Mouse (Mus musculus): ENCODE results near the gene Clcnkb. TPM values are rescaled to one million over a fixed set of nuclear protein-coding genes. Genes with fewer than 3 reads are reported as not detected.
A peak's percentile ranks its signal among the peaks of the same experiment; 100 is the strongest.

Gene Clcnkb
- polyA plus RNA-seq, 1 experiment from 2014 or later, result not detected

GRCm38 (mm10) chr4:141382406-141382805 is 33.4 kb downstream of the Clcnkb start:
- no peaks in the 10 kb centered on the region for H3K36me3 ChIP-seq (ENCODE audit: control insufficient read depth, insufficient read depth, low read length)
- no peak overlapping the region for H3K27ac ChIP-seq (ENCODE audit: low read depth, low read length)
- H3K27me3 ChIP-seq (ENCODE audit: control insufficient read depth, insufficient read depth, low read length), result peaks cover 15% of the 10 kb centered on the region; the same call in 1 of the 2 replicates
- ATAC-seq (ENCODE audit: low read depth), result no peak
- no peaks in the 10 kb centered on the region; the same call in 1 of the 2 replicates for H3K4me1 ChIP-seq (ENCODE audit: control insufficient read depth, insufficient read depth, low read length)
- peak overlapping the region; percentile 42 for H3K4me2 ChIP-seq (ENCODE audit: low read depth, low read length)
- 0 out of 2 replicates have a peak overlapping the region, but pooled peaks have one; percentile 32 for H3K9ac ChIP-seq (replicated peaks; ENCODE audit: low read depth, low read length)
- 3% methylated on average over 23 of the region's 25 CpGs for WGBS
- H3K4me3 ChIP-seq (ENCODE audit: low read depth, low read length), result 0 out of 2 replicates have a peak overlapping the region, but pooled peaks have one; percentile 16
- no peaks in the 10 kb centered on the region for H3K9me3 ChIP-seq (ENCODE audit: control insufficient read depth, low read length)

DNA sequence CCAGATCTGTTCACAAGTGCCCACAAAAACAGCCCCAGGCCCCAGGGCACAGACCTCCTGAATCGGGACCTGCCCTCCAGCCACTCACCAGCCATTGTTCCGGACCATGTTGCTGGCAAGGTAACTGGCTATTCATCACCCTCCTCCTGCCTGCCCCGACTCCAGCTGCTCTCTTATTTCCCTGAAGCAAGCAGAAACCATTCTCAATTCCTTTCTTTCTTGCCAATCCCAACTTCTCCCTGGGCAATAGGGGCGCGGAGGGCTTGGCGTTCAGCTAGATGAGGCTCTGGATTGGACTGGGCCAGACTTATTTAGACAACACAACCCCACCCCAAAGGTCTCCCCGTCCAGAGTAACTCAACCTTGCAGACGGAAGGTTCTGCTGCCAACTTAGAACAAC is 36.1 kb downstream of the Clcnkb start:
- no peaks in the 10 kb centered on the region for H3K9me3 ChIP-seq (ENCODE audit: control insufficient read depth, low read length)
- ATAC-seq (ENCODE audit: low read depth), result no peak
- no peaks in the 10 kb centered on the region for H3K36me3 ChIP-seq (ENCODE audit: control insufficient read depth, insufficient read depth, low read length)
- no peak overlapping the region for H3K4me2 ChIP-seq (ENCODE audit: low read depth, low read length)
- peaks cover 15% of the 10 kb centered on the region; the same call in 1 of the 2 replicates for H3K27me3 ChIP-seq (ENCODE audit: control insufficient read depth, insufficient read depth, low read length)
- H3K4me3 ChIP-seq (ENCODE audit: low read depth, low read length), result no peak overlapping the region
- 32% methylated on average over 8 of the region's 8 CpGs for WGBS
- H3K27ac ChIP-seq (ENCODE audit: low read depth, low read length), result no peak overlapping the region
- no peaks in the 10 kb centered on the region; the same call in 1 of the 2 replicates for H3K4me1 ChIP-seq (ENCODE audit: control insufficient read depth, insufficient read depth, low read length)
- no peak overlapping the region for H3K9ac ChIP-seq (replicated peaks; ENCODE audit: low read depth, low read length)

DNA sequence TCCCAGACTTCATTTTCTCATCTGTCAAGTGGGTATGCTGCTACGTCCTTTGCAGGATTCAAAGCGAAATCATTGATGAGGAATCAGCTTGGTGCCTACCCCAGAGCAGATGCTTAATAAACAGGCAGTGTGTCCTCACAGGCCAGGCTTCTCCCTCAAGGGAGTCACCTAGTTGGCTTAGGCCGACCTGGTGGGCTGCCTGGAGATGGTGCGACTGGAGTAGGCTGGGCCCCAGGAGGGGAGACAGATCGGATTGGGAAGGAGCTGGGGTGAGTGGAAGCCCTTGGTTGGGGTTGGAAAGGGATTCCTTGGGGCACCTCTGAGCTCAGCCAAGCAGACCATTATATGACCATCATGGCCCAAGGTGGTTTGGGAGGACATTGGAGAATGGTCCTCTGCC is 43.4 kb downstream of the Clcnkb start:
- Histone ChIP-seq H3K4me3 (ENCODE audit: low read depth, low read length) (no peak overlapping the region), H3K9me3 (ENCODE audit: control insufficient read depth, low read length) (no peaks in the 10 kb centered on the region), H3K4me1 (ENCODE audit: control insufficient read depth, insufficient read depth, low read length) (no peaks in the 10 kb centered on the region), H3K27ac (ENCODE audit: low read depth, low read length) (no peak overlapping the region), H3K27me3 (ENCODE audit: control insufficient read depth, insufficient read depth, low read length) (peaks cover 2% of the 10 kb centered on the region; the same call in 1 of the 2 replicates), H3K9ac (replicated peaks; ENCODE audit: low read depth, low read length) (no peak overlapping the region), H3K4me2 (ENCODE audit: low read depth, low read length) (no peak overlapping the region), H3K36me3 (ENCODE audit: control insufficient read depth, insufficient read depth, low read length) (no peaks in the 10 kb centered on the region)
- no peak for ATAC-seq (ENCODE audit: low read depth)
- WGBS, result 97% methylated on average over 5 of the region's 5 CpGs

GRCm38 (mm10) chr4:141367997-141368791 is 47.6 kb downstream of the Clcnkb start, which contains the start of gene Fam131c:
TSS of gene Fam131c (plus strand) at chr4:141368220.
- WGBS, result under 1% methylated on average over 59 of the region's 71 CpGs
- Histone ChIP-seq H3K4me2 (ENCODE audit: low read depth, low read length) (peak within 1 kb of the TSS; percentile 91), H3K9me3 (ENCODE audit: control insufficient read depth, low read length) (no peaks in the 10 kb centered on the region), H3K27me3 (ENCODE audit: control insufficient read depth, insufficient read depth, low read length) (peaks cover 2% of the 10 kb centered on the region; the same call in 1 of the 2 replicates), H3K36me3 (ENCODE audit: control insufficient read depth, insufficient read depth, low read length) (no peaks in the 10 kb centered on the region), H3K9ac (replicated peaks; ENCODE audit: low read depth, low read length) (peak within 1 kb of the TSS; percentile 73), H3K4me3 (ENCODE audit: low read depth, low read length) (peak within 1 kb of the TSS; percentile 56), H3K27ac (ENCODE audit: low read depth, low read length) (no peak within 1 kb of the TSS), H3K4me1 (ENCODE audit: control insufficient read depth, insufficient read depth, low read length) (no peaks in the 10 kb centered on the region)
- peak; percentile 50 for ATAC-seq (ENCODE audit: low read depth)

DNA sequence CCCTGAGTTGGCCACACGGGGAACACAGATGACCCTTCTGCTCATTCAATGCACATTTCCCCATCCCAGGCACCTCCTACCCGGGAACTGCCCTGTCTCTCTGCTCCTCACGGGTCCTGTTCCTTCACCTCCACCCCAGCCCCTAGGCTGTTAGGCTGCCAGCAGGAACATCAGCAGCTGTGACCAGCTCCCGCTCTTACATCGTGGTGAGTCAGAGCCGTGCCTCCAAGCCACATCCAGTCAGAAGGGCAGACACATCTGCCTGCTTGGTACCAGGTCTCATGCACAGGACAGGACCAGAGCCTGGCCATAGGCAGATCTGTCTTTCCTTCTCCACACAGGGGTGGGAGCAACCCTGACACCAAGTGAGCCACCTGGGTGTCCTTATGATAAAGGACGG is 49.9 kb downstream of the Clcnkb start:
- H3K27me3 ChIP-seq (ENCODE audit: control insufficient read depth, insufficient read depth, low read length), result peaks cover 2% of the 10 kb centered on the region; the same call in 1 of the 2 replicates
- H3K4me2 ChIP-seq (ENCODE audit: low read depth, low read length), result no peak overlapping the region
- no peak overlapping the region for H3K9ac ChIP-seq (replicated peaks; ENCODE audit: low read depth, low read length)
- H3K27ac ChIP-seq (ENCODE audit: low read depth, low read length), result no peak overlapping the region
- H3K9me3 ChIP-seq (ENCODE audit: control insufficient read depth, low read length), result no peaks in the 10 kb centered on the region
- H3K4me3 ChIP-seq (ENCODE audit: low read depth, low read length), result no peak overlapping the region
- no peak for ATAC-seq (ENCODE audit: low read depth)
- no peaks in the 10 kb centered on the region for H3K36me3 ChIP-seq (ENCODE audit: control insufficient read depth, insufficient read depth, low read length)
- 53% methylated on average over 7 of the region's 7 CpGs for WGBS
- no peaks in the 10 kb centered on the region for H3K4me1 ChIP-seq (ENCODE audit: control insufficient read depth, insufficient read depth, low read length)

GRCm38 (mm10) chr4:141365126-141365525 is 50.7 kb downstream of the Clcnkb start:
- Histone ChIP-seq H3K9ac (replicated peaks; ENCODE audit: low read depth, low read length) (no peak overlapping the region), H3K4me3 (ENCODE audit: low read depth, low read length) (no peak overlapping the region), H3K36me3 (ENCODE audit: control insufficient read depth, insufficient read depth, low read length) (no peaks in the 10 kb centered on the region), H3K27ac (ENCODE audit: low read depth, low read length) (no peak overlapping the region), H3K4me2 (ENCODE audit: low read depth, low read length) (no peak overlapping the region), H3K9me3 (ENCODE audit: control insufficient read depth, low read length) (no peaks in the 10 kb centered on the region), H3K27me3 (ENCODE audit: control insufficient read depth, insufficient read depth, low read length) (peaks cover 2% of the 10 kb centered on the region; the same call in 1 of the 2 replicates), H3K4me1 (ENCODE audit: control insufficient read depth, insufficient read depth, low read length) (no peaks in the 10 kb centered on the region)
- ATAC-seq (ENCODE audit: low read depth), result no peak
- 56% methylated on average over 8 of the region's 8 CpGs for WGBS

- Histone ChIP-seq H3K27me3 (ENCODE audit: control insufficient read depth, insufficient read depth, low read length) (peaks cover 2% of the 10 kb centered on the region; the same call in 1 of the 2 replicates), H3K9me3 (ENCODE audit: control insufficient read depth, low read length) (no peaks in the 10 kb centered on the region), H3K4me3 (ENCODE audit: low read depth, low read length) (no peak overlapping the region), H3K4me2 (ENCODE audit: low read depth, low read length) (no peak overlapping the region), H3K27ac (ENCODE audit: low read depth, low read length) (no peak overlapping the region), H3K4me1 (ENCODE audit: control insufficient read depth, insufficient read depth, low read length) (no peaks in the 10 kb centered on the region), H3K9ac (replicated peaks; ENCODE audit: low read depth, low read length) (0 out of 2 replicates have a peak overlapping the region, but pooled peaks have one; percentile 16), H3K36me3 (ENCODE audit: control insufficient read depth, insufficient read depth, low read length) (no peaks in the 10 kb centered on the region)
- 32% methylated on average over 11 of the region's 11 CpGs for WGBS
- ATAC-seq (ENCODE audit: low read depth), result peak; percentile 23; the same call in 1 of the 2 replicates
Measured at GRCm38 (mm10) chr4:141362937-141363548, 52.8 kb downstream of the Clcnkb start.

GRCm38 (mm10) chr4:141360846-141361245 is 55.0 kb downstream of the Clcnkb start:
- H3K4me1 ChIP-seq (ENCODE audit: control insufficient read depth, insufficient read depth, low read length), result no peaks in the 10 kb centered on the region
- H3K4me2 ChIP-seq (ENCODE audit: low read depth, low read length), result no peak overlapping the region
- no peak for ATAC-seq (ENCODE audit: low read depth)
- no peaks in the 10 kb centered on the region for H3K36me3 ChIP-seq (ENCODE audit: control insufficient read depth, insufficient read depth, low read length)
- no peak overlapping the region for H3K4me3 ChIP-seq (ENCODE audit: low read depth, low read length)
- H3K27me3 ChIP-seq (ENCODE audit: control insufficient read depth, insufficient read depth, low read length), result no peaks in the 10 kb centered on the region
- H3K9ac ChIP-seq (replicated peaks; ENCODE audit: low read depth, low read length), result no peak overlapping the region
- H3K27ac ChIP-seq (ENCODE audit: low read depth, low read length), result no peak overlapping the region
- no peaks in the 10 kb centered on the region for H3K9me3 ChIP-seq (ENCODE audit: control insufficient read depth, low read length)
- 36% methylated on average over 7 of the region's 7 CpGs for WGBS

DNA sequence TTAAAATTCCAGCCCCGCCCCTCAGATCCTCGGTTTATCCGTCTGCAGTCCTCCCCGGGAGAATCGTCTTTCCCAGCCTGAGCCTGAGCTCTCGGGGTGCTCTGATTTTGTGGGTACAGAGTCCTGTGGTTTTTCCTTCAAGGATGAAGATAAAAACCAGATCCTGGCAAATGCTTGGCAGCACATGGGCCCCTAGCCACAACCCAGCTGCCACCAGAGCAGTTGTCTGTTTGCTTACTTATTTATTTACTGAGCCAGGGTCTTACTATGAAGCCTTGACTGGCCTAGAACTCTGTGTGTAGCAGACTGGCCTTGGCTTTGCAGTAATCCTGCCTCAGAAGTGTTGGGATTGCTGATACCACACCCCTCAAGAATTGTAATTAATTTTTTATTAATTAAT is 56.6 kb downstream of the Clcnkb start:
- no peak for ATAC-seq (ENCODE audit: low read depth)
- no peaks in the 10 kb centered on the region for H3K9me3 ChIP-seq (ENCODE audit: control insufficient read depth, low read length)
- WGBS, result 90% methylated on average over 6 of the region's 6 CpGs
- H3K27ac ChIP-seq (ENCODE audit: low read depth, low read length), result no peak overlapping the region
- no peak overlapping the region for H3K4me2 ChIP-seq (ENCODE audit: low read depth, low read length)
- no peaks in the 10 kb centered on the region for H3K36me3 ChIP-seq (ENCODE audit: control insufficient read depth, insufficient read depth, low read length)
- no peaks in the 10 kb centered on the region for H3K4me1 ChIP-seq (ENCODE audit: control insufficient read depth, insufficient read depth, low read length)
- H3K9ac ChIP-seq (replicated peaks; ENCODE audit: low read depth, low read length), result no peak overlapping the region
- no peak overlapping the region for H3K4me3 ChIP-seq (ENCODE audit: low read depth, low read length)
- no peaks in the 10 kb centered on the region for H3K27me3 ChIP-seq (ENCODE audit: control insufficient read depth, insufficient read depth, low read length)

Data from neural tube, embryonic 14.5 days (tissue).